Mouse (Mus musculus): ENCODE data around the gene Ppp2r1b.

The Ppp2r1b gene

GRCm38 (mm10) chr9:50867015-50867414 lies 21.9 kb downstream of the Ppp2r1b start:
- no peak for DNase-seq (ENCODE audit: low spot score)

GRCm38 (mm10) chr9:50868182-50868581 lies 23.1 kb downstream of the Ppp2r1b start:
- no peak for DNase-seq (ENCODE audit: low spot score)

GRCm38 (mm10) chr9:50873210-50873609 lies 28.1 kb downstream of the Ppp2r1b start:
- DNase-seq (ENCODE audit: low spot score): no peak

- DNase-seq (ENCODE audit: low spot score): no peak
Observed at GRCm38 (mm10) chr9:50874031-50874430, 28.9 kb downstream of the Ppp2r1b start.

- DNase-seq (ENCODE audit: low spot score): no peak
Observed at GRCm38 (mm10) chr9:50875470-50875869, 30.4 kb downstream of the Ppp2r1b start.

- no peak for DNase-seq (ENCODE audit: low spot score)
Observed at GRCm38 (mm10) chr9:50876287-50876686, 31.2 kb downstream of the Ppp2r1b start.

GRCm38 (mm10) chr9:50877431-50877830 lies 32.3 kb downstream of the Ppp2r1b start:
- no peak for DNase-seq (ENCODE audit: low spot score)

GRCm38 (mm10) chr9:50882183-50882582 lies 37.1 kb downstream of the Ppp2r1b start:
- no peak for DNase-seq (ENCODE audit: low spot score)

GRCm38 (mm10) chr9:50884093-50884492 lies 39.0 kb downstream of the Ppp2r1b start:
- no peak for DNase-seq (ENCODE audit: low spot score)

GRCm38 (mm10) chr9:50884741-50885599 lies 39.9 kb downstream of the Ppp2r1b start:
- peak; percentile 69 for DNase-seq (ENCODE audit: low spot score)

GRCm38 (mm10) chr9:50885600-50885987 lies 40.5 kb downstream of the Ppp2r1b start:
- no peak for DNase-seq (ENCODE audit: low spot score)

- DNase-seq (ENCODE audit: low spot score): no peak
Observed at GRCm38 (mm10) chr9:50886870-50887269, 41.8 kb downstream of the Ppp2r1b start.

- DNase-seq (ENCODE audit: low spot score): no peak
Observed at GRCm38 (mm10) chr9:50887351-50887750, 42.2 kb downstream of the Ppp2r1b start.

GRCm38 (mm10) chr9:50889211-50889610 lies 44.1 kb downstream of the Ppp2r1b start:
- DNase-seq (ENCODE audit: low spot score): no peak

- DNase-seq (ENCODE audit: low spot score): no peak
Observed at GRCm38 (mm10) chr9:50889964-50890363, 44.9 kb downstream of the Ppp2r1b start.

- no peak for DNase-seq (ENCODE audit: low spot score)
Observed at GRCm38 (mm10) chr9:50890494-50891090, 45.5 kb downstream of the Ppp2r1b start.

GRCm38 (mm10) chr9:50893665-50894064 lies 48.6 kb downstream of the Ppp2r1b start:
- peak; percentile 55 for DNase-seq (ENCODE audit: low spot score)

GRCm38 (mm10) chr9:50900026-50900920 lies 55.2 kb downstream of the Ppp2r1b start:
- DNase-seq (ENCODE audit: low spot score): no peak

- DNase-seq (ENCODE audit: low spot score): no peak
Observed at GRCm38 (mm10) chr9:50904196-50904847, 59.2 kb downstream of the Ppp2r1b start.

GRCm38 (mm10) chr9:50905321-50905720 lies 60.2 kb downstream of the Ppp2r1b start:
- DNase-seq (ENCODE audit: low spot score): no peak

GRCm38 (mm10) chr9:50911861-50912515 lies 66.9 kb downstream of the Ppp2r1b start:
- DNase-seq (ENCODE audit: low spot score): no peak
